Mouse (Mus musculus) intestine, embryonic 15.5 days (tissue): ENCODE measurements around the gene Ttll6. TPM values are rescaled to one million over a fixed set of nuclear protein-coding genes. Genes with fewer than 3 reads are reported as not detected.

ENCODE experiments used
- ATAC-seq: fragments of 200-750 bp; cut with Nextera tagmentation; 2 replicates; pipeline ENCODE4 v1.8.0; 2017; ENCODE audit warnings: moderate TSS enrichment, moderate library complexity
- H3K27ac ChIP-seq: fragments of 300-500 bp; sonication (generic); 2 replicates; pipeline ENCODE4 v1.5.1; 2015; ENCODE audit warnings: mild to moderate bottlenecking, inconsistent platforms
- H3K27me3 ChIP-seq: fragments of 300-500 bp; sonication (generic); replicated peaks from 2 replicates; pipeline ENCODE4 v1.6.1; 2015; ENCODE audit warnings: inconsistent platforms
- H3K36me3 ChIP-seq: fragments of 300-500 bp; sonication (generic); 2 replicates; pipeline ENCODE4 v1.6.1; 2015; ENCODE audit warnings: inconsistent platforms
- H3K4me1 ChIP-seq: fragments of 300-500 bp; sonication (generic); replicated peaks from 2 replicates; pipeline ENCODE4 v1.6.1; 2015; ENCODE audit warnings: inconsistent platforms
- H3K4me2 ChIP-seq: fragments of 300-500 bp; sonication (generic); replicated peaks from 2 replicates; pipeline ENCODE4 v1.6.1; 2015; ENCODE audit warnings: mild to moderate bottlenecking, inconsistent platforms
- H3K4me3 ChIP-seq: fragments of 300-500 bp; sonication (generic); replicated peaks from 2 replicates; pipeline ENCODE4 v1.5.1; 2015; ENCODE audit warnings: inconsistent platforms
- H3K9ac ChIP-seq: fragments of 300-500 bp; sonication (generic); 2 replicates; pipeline ENCODE4 v1.6.1; 2015; ENCODE audit warnings: inconsistent platforms
- H3K9me3 ChIP-seq: fragments of 300-500 bp; sonication (generic); 2 replicates; pipeline ENCODE4 v1.6.1; 2016; ENCODE audit warnings: inconsistent platforms
- WGBS: fragments of 180-500 bp; shearing (Covaris S2); methylation state at CpG from one replicate; pipeline ENCODE4 v1.1.7; 2015; 5-methylcytosine and 5-hydroxymethylcytosine counted together
- polyA plus RNA-seq: library from polyadenylated mRNA; unstranded; fragments of >200 nt; fragmentation: Nextera tagmentation; extraction: Ambion mirVana; gene quantifications from 2 replicates; pipeline ENCODE4 v1.2.1, GENCODE M21; 2015

Ttll6 gene
- polyA plus RNA-seq, 1 experiment from 2014 or later: 0.40 TPM

GRCm38 (mm10) chr11:96202401-96203081, 69.0 kb downstream of the Ttll6 start:
- Histone ChIP-seq H3K9ac (no peak overlapping the region), H3K9me3 (no peaks in the 10 kb centered on the region), H3K27me3 (peaks cover 92% of the 10 kb centered on the region), H3K4me2 (no peak overlapping the region), H3K36me3 (no peaks in the 10 kb centered on the region), H3K4me3 (no peak overlapping the region), H3K27ac (no peak overlapping the region), H3K4me1 (no peaks in the 10 kb centered on the region)
- 1% methylated on average over 14 of the region's 14 CpGs for WGBS
- ATAC-seq: no peak; the same call in 1 of the 2 replicates

DNA sequence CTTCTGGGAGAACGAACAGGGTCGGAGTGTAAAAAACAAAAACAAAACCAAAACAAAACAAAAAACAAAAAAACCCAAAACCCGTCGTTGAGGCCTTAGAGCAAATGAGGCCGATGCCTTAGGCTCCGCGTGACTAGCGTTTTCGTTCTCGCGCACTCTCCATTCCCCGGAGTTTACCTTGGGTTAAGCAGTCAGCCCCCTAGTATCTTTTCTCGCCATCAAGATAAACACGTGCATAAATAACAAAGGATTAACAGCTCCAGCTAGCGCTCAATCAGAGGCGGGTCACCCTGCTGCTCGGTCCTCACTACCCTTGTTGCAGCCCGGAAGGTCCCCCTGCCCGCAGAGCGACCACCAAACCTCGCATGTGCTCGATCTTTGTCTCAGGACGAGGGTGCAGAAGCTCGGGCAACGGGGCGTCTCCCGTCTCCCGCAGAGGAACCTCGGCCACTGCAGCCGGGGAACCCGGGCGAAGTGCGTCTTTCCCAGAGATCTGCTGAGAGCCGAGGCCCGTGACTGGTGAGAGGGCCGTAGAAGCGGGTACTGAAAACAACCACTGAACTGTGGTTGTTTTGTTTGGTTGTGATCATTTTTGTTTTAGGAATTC, 69.7 kb downstream of the Ttll6 start:
- WGBS: 1% methylated on average over 37 of the region's 37 CpGs
- Histone ChIP-seq H3K4me1 (no peaks in the 10 kb centered on the region), H3K36me3 (no peaks in the 10 kb centered on the region), H3K9me3 (no peaks in the 10 kb centered on the region), H3K27ac (no peak overlapping the region), H3K4me3 (no peak overlapping the region), H3K4me2 (no peak overlapping the region), H3K9ac (no peak overlapping the region), H3K27me3 (peaks cover 92% of the 10 kb centered on the region)
- no peak for ATAC-seq

GRCm38 (mm10) chr11:96203789-96204186, 70.2 kb downstream of the Ttll6 start:
- no peaks in the 10 kb centered on the region for H3K4me1 ChIP-seq
- no peaks in the 10 kb centered on the region for H3K36me3 ChIP-seq
- no peak overlapping the region for H3K4me3 ChIP-seq
- H3K27ac ChIP-seq: no peak overlapping the region
- H3K4me2 ChIP-seq: no peak overlapping the region
- ATAC-seq: no peak
- WGBS: under 1% methylated on average over 16 of the region's 16 CpGs
- H3K9ac ChIP-seq: no peak overlapping the region
- H3K9me3 ChIP-seq: no peaks in the 10 kb centered on the region
- H3K27me3 ChIP-seq: peaks cover 92% of the 10 kb centered on the region

DNA sequence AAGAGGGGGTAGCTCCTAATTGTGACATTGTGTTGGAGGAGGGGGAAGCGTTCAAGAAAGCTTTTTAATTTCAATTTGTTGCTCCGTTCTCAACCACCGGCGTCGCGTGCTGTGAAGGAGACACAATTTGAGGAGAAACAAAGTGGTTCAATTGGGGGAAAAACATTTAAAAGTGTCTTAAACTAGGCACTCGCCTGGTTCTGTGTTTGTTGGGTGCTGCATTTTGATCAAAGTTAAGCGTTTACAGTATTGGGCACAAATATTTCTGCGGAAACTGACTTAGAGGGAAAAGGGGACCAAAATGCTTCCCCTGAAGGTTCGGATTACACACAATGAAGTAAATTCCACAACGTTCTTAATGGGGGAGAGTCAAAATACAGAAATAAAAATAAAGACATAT, 70.8 kb downstream of the Ttll6 start:
- H3K4me3 ChIP-seq: no peak overlapping the region
- no peak overlapping the region for H3K4me2 ChIP-seq
- H3K27ac ChIP-seq: no peak overlapping the region
- H3K36me3 ChIP-seq: no peaks in the 10 kb centered on the region
- H3K9me3 ChIP-seq: no peaks in the 10 kb centered on the region
- ATAC-seq: no peak
- H3K9ac ChIP-seq: no peak overlapping the region
- WGBS: 3% methylated on average over 11 of the region's 11 CpGs
- H3K4me1 ChIP-seq: no peaks in the 10 kb centered on the region
- peaks cover 91% of the 10 kb centered on the region for H3K27me3 ChIP-seq

- Histone ChIP-seq H3K4me3 (no peak overlapping the region), H3K9ac (no peak overlapping the region), H3K4me2 (no peak overlapping the region), H3K27me3 (peaks cover 82% of the 10 kb centered on the region), H3K4me1 (no peaks in the 10 kb centered on the region), H3K27ac (no peak overlapping the region), H3K9me3 (no peaks in the 10 kb centered on the region), H3K36me3 (no peaks in the 10 kb centered on the region)
- 3% methylated on average over 15 of the region's 15 CpGs for WGBS
- ATAC-seq: no peak
Measured at GRCm38 (mm10) chr11:96205426-96206131, 72.0 kb downstream of the Ttll6 start.

Other genes with a start within 250 kb of the Ttll6 start
- 36.3 and 39.9 TPM in 2 replicates for gene B4galnt2, start 218.9 kb upstream of the Ttll6 start, polyA plus RNA-seq
- gene Igf2bp1, start 127.8 kb upstream of the Ttll6 start, polyA plus RNA-seq: 42.8 TPM in 2 replicates
- gene Gip, start 109.2 kb upstream of the Ttll6 start, polyA plus RNA-seq: 4.9 and 5.8 TPM in 2 replicates
- gene Snf8, start 98.9 kb upstream of the Ttll6 start, polyA plus RNA-seq: 96.3 and 105 TPM in 2 replicates
- 35.3 and 37.1 TPM in 2 replicates for gene Ube2z, start 68.4 kb upstream of the Ttll6 start, polyA plus RNA-seq
- gene Atp5g1, start 58.1 kb upstream of the Ttll6 start, polyA plus RNA-seq: 930 and 1,145 TPM in 2 replicates
- not detected in 2 replicates for gene Calcoco2, start 21.8 kb upstream of the Ttll6 start, polyA plus RNA-seq
- 2.3 and 3.6 TPM in 2 replicates for gene Hoxb13, start 60.5 kb downstream of the Ttll6 start, polyA plus RNA-seq
- 1.2 and 1.3 TPM in 2 replicates for gene Hoxb9, start 137.7 kb downstream of the Ttll6 start, polyA plus RNA-seq
- gene Hoxb8, start 148.1 kb downstream of the Ttll6 start, polyA plus RNA-seq: 1.1 and 1.5 TPM in 2 replicates
- gene Hoxb7, start 152.8 kb downstream of the Ttll6 start, polyA plus RNA-seq: 10.7 and 12.4 TPM in 2 replicates
- gene Hoxb6, start 158.7 kb downstream of the Ttll6 start, polyA plus RNA-seq: 14.4 and 16.1 TPM in 2 replicates
- gene Hoxb5, start 169.6 kb downstream of the Ttll6 start, polyA plus RNA-seq: 27.2 and 31.3 TPM in 2 replicates
- gene Hoxb4, start 184.5 kb downstream of the Ttll6 start, polyA plus RNA-seq: 2.8 and 3.2 TPM in 2 replicates
- 1.8 and 2.7 TPM in 2 replicates for gene Hoxb3, start 189.5 kb downstream of the Ttll6 start, polyA plus RNA-seq
- 17.7 and 19.8 TPM in 2 replicates for gene Hoxb2, start 216.7 kb downstream of the Ttll6 start, polyA plus RNA-seq
- gene Hoxb1, start 232.0 kb downstream of the Ttll6 start, polyA plus RNA-seq: 0.30 TPM in 1 of 2 replicates, not detected in the other